Mouse (Mus musculus) liver, embryonic 14.5 days (tissue): ENCODE measurements at regions not wholly inside any gene's neighbourhood (a gene's known extent, or its start where the extent isn't known, plus 50 kb on each side); places are given as distances from the start of the nearest gene placed in this dataset.
"Not testable (repeated sequence)": the region's sequence is repeated elsewhere in the genome, so short reads cannot be mapped to it uniquely, and the experiment has no call there.

Experiments used
- ATAC-seq: fragments of 200-750 bp; cut with Nextera tagmentation; 2 replicates; pipeline ENCODE4 v1.8.0; 2017; ENCODE audit warnings: moderate number of reproducible peaks, mild to moderate bottlenecking, moderate library complexity; ENCODE audit not compliant: insufficient read depth
- DNase-seq, 3 experiments: peaks; one replicate each; pipeline ENCODE4 v3.0.0-alpha.2; 2012 to 2013; ENCODE audit warnings: low read depth in 3 of 3, low spot score in 3 of 3
- H3K27ac ChIP-seq: fragments of 300-500 bp; sonication (generic); 2 replicates; pipeline ENCODE4 v1.5.1; 2014; ENCODE audit warnings: moderate library complexity, mild to moderate bottlenecking, control low read depth, inconsistent platforms
- H3K27me3 ChIP-seq: fragments of 300-500 bp; sonication (generic); 2 replicates; pipeline ENCODE4 v1.6.1; 2014; ENCODE audit warnings: mild to moderate bottlenecking, low read length, moderate library complexity; ENCODE audit not compliant: control insufficient read depth, insufficient read depth
- H3K36me3 ChIP-seq: fragments of 300-500 bp; sonication (generic); replicated peaks from 2 replicates; pipeline ENCODE4 v1.6.1; 2014; ENCODE audit warnings: low read depth; ENCODE audit not compliant: control insufficient read depth, insufficient read depth
- H3K4me1 ChIP-seq, 2 experiments: fragments of 200-500 bp in 1 of 2; fragments of 300-500 bp in 1 of 2; sonication (generic) in 1 of 2; replicated peaks; 2 replicates each; pipeline ENCODE4 v1.6.1; 2012 to 2014; ENCODE audit warnings: antibody characterized with exemption in 1 of 2, inconsistent platforms in 1 of 2, low read length in 1 of 2; ENCODE audit not compliant: control insufficient read depth in 2 of 2, insufficient read depth in 2 of 2
- H3K4me2 ChIP-seq: fragments of 300-500 bp; sonication (generic); 2 replicates; pipeline ENCODE4 v1.6.1; 2014; ENCODE audit warnings: low read depth, mild to moderate bottlenecking, control low read depth, moderate library complexity
- H3K4me3 ChIP-seq, 2 experiments: fragments of 200-500 bp in 1 of 2; fragments of 300-500 bp in 1 of 2; sonication (generic) in 1 of 2; 2 replicates each; pipeline ENCODE4 v1.5.1; 2012 to 2014; ENCODE audit warnings: low read depth in 2 of 2, low read length in 2 of 2, mild to moderate bottlenecking in 2 of 2, control low read depth in 1 of 2, inconsistent platforms in 1 of 2, moderate library complexity in 1 of 2; ENCODE audit not compliant: insufficient read depth in 1 of 2
- H3K9ac ChIP-seq: fragments of 300-500 bp; sonication (generic); replicated peaks from 2 replicates; pipeline ENCODE4 v1.6.1; 2014; ENCODE audit warnings: mild to moderate bottlenecking, control low read depth, moderate library complexity
- H3K9me3 ChIP-seq: fragments of 300-500 bp; sonication (generic); 2 replicates; pipeline ENCODE4 v1.6.1; 2016; ENCODE audit warnings: low read length, mixed read lengths; ENCODE audit not compliant: control insufficient read depth
- CTCF ChIP-seq: IDR thresholded peaks from 2 replicates; pipeline ENCODE4 v1.5.1; 2016; ENCODE audit warnings: antibody characterized with exemption, low read depth, control low read depth
- EP300 ChIP-seq: IDR thresholded peaks from 2 replicates; pipeline ENCODE4 v1.6.1; 2016; ENCODE audit warnings: antibody characterized with exemption, low read depth
- WGBS: fragments of 180-500 bp; shearing (Covaris S2); extraction: QIAGEN DNeasy Blood & Tissue Kit; methylation state at CpG from one replicate; pipeline ENCODE4 v1.1.7; 2014; ENCODE audit not compliant: insufficient replicate concordance; 5-methylcytosine and 5-hydroxymethylcytosine counted together

GRCm38 (mm10) chr3:83530243-83530847 lies 235.8 kb upstream of the Sfrp2 start:
- no peaks in the 10 kb centered on the region for H3K36me3 ChIP-seq
- no peaks in the 10 kb centered on the region for H3K4me1 ChIP-seq
- H3K4me3 ChIP-seq = no peak overlapping the region
- H3K27me3 ChIP-seq = no peaks in the 10 kb centered on the region
- ATAC-seq (no peak), DNase-seq (no peak)
- no peak overlapping the region for H3K4me2 ChIP-seq
- no peak for TF ChIP-seq EP300
- no peak for TF ChIP-seq CTCF
- no peak overlapping the region for H3K9ac ChIP-seq
- WGBS = 48% methylated on average over 4 of the region's 4 CpGs
- no peaks in the 10 kb centered on the region for H3K9me3 ChIP-seq
- H3K27ac ChIP-seq = no peak overlapping the region

GRCm38 (mm10) chr3:83536624-83537023 lies 229.5 kb upstream of the Sfrp2 start:
- not testable (repeated sequence) for DNase-seq, H3K4me1 ChIP-seq, H3K4me2 ChIP-seq, H3K27me3 ChIP-seq, H3K9ac ChIP-seq, H3K9me3 ChIP-seq, ATAC-seq, H3K4me3 ChIP-seq, H3K36me3 ChIP-seq, H3K27ac ChIP-seq
- WGBS = 60% methylated on average over 5 of the region's 5 CpGs

GRCm38 (mm10) chr3:83537231-83537630 lies 228.9 kb upstream of the Sfrp2 start:
- Histone ChIP-seq H3K4me2 (no peak overlapping the region), H3K36me3 (no peaks in the 10 kb centered on the region), H3K9me3 (no peaks in the 10 kb centered on the region), H3K27ac (no peak overlapping the region), H3K4me3 (no peak overlapping the region), H3K4me1 (no peaks in the 10 kb centered on the region), H3K9ac (no peak overlapping the region), H3K27me3 (no peaks in the 10 kb centered on the region)
- 65% methylated on average over 4 of the region's 4 CpGs for WGBS
- ATAC-seq (no peak), DNase-seq (no peak)
- TF ChIP-seq CTCF (no peak), EP300 (no peak)

- Histone ChIP-seq H3K4me1 (no peaks in the 10 kb centered on the region), H3K27ac (no peak overlapping the region), H3K4me3 (no peak overlapping the region), H3K36me3 (no peaks in the 10 kb centered on the region), H3K27me3 (no peaks in the 10 kb centered on the region), H3K4me2 (no peak overlapping the region), H3K9me3 (no peaks in the 10 kb centered on the region), H3K9ac (no peak overlapping the region)
- DNase-seq (no peak), ATAC-seq (no peak)
- TF ChIP-seq EP300 (no peak), CTCF (no peak)
- 67% methylated on average over 7 of the region's 7 CpGs for WGBS
These were observed 228.4 kb upstream of the Sfrp2 start for GRCm38 (mm10) chr3:83537711-83538110.

GRCm38 (mm10) chr3:83538898-83539297 lies 227.2 kb upstream of the Sfrp2 start:
- DNase-seq (no peak), ATAC-seq (no peak)
- no peak overlapping the region for H3K27ac ChIP-seq
- H3K27me3 ChIP-seq = no peaks in the 10 kb centered on the region
- H3K4me1 ChIP-seq = no peaks in the 10 kb centered on the region
- no peak for TF ChIP-seq CTCF
- no peak for TF ChIP-seq EP300
- H3K9ac ChIP-seq = no peak overlapping the region
- no peak overlapping the region for H3K4me3 ChIP-seq
- H3K4me2 ChIP-seq = no peak overlapping the region
- H3K9me3 ChIP-seq = no peaks in the 10 kb centered on the region
- no peaks in the 10 kb centered on the region for H3K36me3 ChIP-seq
- 58% methylated on average over 2 of the region's 2 CpGs for WGBS
